Mouse (Mus musculus) right cerebral cortex, postnatal 25 days (tissue): ENCODE data around the gene Gm19402.
"Not testable (repeated sequence)": the region's sequence is repeated elsewhere in the genome, so short reads cannot be mapped to it uniquely, and the experiment has no call there.

Experiments
- DNase-seq: peaks from one replicate; pipeline ENCODE4 v3.0.0; 2022

The Gm19402 gene

DNA sequence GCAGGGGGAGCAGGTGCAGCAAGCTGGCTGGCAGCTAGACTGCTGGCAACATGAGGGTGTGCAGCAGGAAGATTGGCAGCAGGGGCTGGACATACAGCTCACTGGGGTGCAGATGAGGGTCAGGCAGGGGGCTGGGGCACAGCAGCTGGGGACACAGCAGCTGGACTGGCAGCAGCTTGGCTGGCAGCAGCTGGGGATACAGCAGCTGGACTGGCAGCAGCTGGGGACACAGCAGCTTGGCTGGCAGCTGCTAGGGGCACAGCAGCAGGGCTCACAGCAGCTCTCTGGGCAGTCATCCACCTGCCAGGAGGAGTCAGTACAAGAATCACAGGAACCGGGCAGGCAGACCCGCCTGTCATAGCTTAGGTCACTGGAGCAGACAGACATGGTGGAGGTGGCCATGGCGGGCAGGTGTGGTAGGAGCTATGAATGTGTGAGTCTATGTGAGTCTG is at the start of gene Gm19402:
Gm19402 (minus strand) TSS at position 402 of the 452 bp plus-strand sequence.
- DNase-seq, result not testable (repeated sequence)

DNA sequence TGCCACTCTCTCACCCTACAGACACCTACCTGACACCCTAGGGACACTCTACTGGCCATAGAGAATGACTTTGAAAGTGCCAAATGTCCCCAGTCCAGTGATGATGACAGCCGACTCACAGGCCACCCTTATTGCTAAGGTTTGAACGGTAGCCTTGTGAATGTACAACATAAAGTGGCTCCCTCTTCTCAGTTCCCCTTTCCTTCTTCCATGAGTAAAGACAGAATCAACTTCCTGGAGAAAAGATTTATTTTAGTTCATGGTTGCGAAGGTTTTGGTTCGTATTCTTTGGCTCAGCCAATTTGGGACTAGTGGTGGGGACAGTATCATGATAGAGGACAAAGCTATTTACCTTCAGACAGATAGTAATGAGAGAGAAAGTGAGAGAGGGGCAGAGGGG is 48.4 kb upstream of the Gm19402 start:
- DNase-seq, result no peak

DNA sequence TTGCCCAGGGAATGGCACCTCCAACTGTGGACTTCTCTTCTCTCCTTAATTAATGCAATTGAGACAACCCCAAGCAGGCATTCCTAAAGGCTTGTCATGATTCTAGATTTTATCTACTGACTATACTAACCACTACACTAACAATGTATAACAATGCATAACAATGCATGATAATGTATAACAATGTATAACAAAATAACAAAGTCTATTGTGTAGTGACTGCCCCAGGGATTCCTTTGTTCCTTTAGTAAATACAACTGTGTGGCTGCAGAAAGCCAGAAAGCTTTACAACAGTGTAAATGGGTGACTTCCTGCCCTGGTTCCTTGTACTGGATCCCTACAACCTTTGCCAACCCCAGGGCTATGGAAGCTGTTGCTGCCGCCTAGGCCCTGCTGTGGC is 45.4 kb upstream of the Gm19402 start:
- no peak for DNase-seq

DNA sequence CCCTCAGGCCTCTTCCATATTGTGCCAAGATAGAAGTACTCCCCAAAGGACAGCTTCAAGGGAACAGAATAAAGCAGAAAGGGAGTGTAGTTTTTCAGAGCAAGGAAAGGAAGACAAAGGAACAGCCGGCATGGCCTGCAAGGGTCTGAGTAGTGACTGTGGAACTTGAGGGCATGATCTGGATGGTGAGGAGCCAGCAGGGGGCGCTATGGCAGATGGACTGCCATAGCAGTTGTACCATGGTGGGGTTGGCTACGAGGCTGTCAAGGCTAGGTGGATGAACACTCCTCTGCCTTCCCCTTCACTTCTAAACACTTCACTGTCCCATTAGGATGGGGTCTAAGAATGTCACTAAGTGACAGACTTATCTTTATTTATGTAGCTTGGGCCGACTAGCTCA is 38.7 kb upstream of the Gm19402 start:
- DNase-seq, result no peak

DNA sequence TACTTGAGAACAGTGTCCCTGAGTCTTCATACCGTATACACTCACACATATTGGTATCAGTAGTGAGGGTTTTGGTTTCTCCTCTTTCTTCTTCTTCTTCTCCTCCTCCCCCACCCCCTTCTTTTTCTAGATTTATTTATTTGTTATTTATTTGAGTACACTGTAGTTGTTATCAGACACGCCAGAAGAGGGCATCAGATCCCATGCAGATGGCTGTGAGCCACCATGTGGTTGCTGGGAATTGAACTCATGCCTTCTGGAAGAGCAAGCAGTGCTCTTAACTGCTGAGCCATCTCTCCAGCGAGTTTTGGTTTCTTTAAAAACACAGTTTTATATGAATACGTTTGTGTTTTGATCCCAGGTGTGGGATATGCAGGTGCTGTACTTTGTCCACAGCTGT is 37.7 kb upstream of the Gm19402 start:
- DNase-seq, result no peak

DNA sequence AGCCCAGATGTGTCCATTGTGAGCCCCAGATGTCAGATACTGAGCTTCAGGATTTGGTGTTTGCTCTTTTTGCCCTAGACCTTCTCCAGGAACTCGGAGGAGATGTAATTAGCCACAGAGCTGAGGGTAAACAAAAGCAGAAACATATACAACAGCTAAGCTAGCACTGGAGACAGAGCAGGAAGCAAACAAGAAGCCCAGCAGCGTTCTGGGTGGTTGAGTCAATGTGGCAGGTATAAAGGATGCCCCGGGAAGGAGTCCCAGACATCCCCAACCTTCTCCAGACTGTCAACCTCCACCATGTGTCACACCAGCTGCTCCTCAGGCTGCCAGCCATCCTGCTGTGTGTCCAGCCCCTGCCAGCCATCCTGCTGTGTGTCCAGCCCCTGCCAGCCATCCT is 35.6 kb upstream of the Gm19402 start, which contains the start of gene Gm10100:
Gm10100 (plus strand) TSS at position 301 of the 400 bp plus-strand sequence.
- no peak for DNase-seq

DNA sequence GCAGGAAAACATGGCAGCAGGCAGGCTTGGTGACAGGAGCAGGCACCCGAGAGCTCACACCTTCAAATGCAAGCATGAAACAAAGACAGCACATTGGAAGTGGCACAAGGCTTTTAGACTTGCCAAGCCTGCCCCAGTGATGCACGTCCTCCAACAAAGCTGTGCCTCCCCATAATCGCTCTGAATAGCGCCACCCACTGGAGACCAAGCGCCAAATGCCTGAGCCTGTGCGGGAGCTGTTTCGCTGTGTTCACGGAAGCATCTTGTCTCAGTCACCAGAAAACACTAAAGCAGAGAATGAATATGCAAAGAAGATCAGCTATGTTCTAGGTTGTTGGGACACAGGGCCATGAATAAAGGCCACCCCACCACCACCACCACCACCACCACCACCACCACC is 34.3 kb upstream of the Gm19402 start:
- DNase-seq, result no peak

DNA sequence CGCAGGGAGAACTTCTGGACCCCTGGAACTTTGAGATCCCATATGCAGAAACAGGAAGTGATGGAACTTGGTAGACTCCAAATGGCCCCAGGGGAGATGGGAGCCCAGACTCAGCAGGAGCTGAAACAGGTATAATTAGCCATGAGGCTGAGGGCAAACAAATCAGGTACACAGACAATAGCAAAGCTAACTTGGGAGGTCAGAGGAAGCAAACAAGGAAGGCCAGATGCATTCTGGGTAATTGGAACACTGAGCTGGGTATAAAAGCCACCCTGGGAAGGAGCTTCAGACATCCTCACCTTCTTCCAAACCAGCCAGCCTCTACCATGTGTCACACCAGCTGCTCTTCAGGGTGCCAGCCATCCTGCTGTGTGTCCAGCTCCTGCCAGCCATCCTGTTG is 29.7 kb upstream of the Gm19402 start, which contains the start of gene Krtap12-1:
Krtap12-1 (plus strand) TSS at position 301 of the 400 bp plus-strand sequence.
- not testable (repeated sequence) for DNase-seq

DNA sequence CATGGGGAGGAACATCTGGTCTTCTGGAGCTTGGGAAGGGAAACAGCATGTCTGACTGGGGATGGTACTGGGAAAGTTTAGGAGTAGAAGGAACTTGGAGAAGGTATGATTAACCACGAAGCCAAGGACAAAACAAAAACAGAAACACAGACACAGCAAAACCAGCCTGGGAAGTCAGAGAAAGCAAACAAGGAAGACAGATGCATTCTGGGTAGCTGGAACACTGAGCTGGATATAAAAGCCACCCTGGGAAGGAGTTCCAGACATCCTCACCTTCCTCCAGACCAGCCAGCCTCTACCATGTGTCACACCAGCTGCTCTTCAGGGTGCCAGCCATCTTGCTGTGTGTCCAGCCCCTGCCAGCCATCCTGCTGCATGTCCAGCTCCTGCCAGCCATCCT is 24.9 kb upstream of the Gm19402 start, which contains the start of gene Gm10142:
Gm10142 (plus strand) TSS at position 301 of the 400 bp plus-strand sequence.
- no peak for DNase-seq

DNA sequence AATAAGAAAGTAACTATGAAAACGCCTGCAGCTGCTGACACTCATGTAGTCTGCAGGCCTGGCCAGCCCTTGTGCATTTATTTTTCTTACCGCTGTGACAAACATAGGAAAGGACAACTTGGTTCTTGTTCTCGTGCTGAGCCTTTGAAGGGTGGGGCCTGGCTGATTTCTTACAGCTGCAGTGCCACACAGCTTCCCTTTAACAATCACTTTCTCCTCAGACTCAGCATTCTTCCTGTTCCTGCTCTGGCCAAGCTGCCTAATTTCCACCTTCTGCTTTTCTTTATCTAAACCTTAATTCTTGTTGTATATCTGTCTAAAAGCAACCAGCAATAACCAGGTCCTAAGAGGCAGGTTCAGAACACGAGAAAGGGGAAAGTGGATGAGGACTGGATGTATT is 23.2 kb upstream of the Gm19402 start:
- DNase-seq, result no peak

DNA sequence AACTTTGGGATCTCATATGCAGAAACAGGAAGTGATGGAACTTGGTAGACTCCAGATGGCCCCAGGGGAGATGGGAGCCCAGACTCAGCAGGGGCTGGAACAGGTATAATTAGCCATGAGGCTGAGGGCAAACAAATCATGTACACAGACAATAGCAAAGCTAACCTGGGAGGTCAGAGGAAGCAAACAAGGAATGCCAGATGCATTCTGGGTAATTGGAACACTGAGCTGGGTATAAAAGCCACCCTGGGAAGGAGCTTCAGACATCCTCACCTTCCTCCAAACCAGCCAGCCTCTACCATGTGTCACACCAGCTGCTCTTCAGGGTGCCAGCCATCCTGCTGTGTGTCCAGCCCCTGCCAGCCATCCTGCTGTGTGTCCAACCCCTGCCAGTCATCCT is 20.6 kb upstream of the Gm19402 start, which contains the start of gene Gm10024:
Gm10024 (plus strand) TSS at position 301 of the 400 bp plus-strand sequence.
- DNase-seq, result not testable (repeated sequence)

DNA sequence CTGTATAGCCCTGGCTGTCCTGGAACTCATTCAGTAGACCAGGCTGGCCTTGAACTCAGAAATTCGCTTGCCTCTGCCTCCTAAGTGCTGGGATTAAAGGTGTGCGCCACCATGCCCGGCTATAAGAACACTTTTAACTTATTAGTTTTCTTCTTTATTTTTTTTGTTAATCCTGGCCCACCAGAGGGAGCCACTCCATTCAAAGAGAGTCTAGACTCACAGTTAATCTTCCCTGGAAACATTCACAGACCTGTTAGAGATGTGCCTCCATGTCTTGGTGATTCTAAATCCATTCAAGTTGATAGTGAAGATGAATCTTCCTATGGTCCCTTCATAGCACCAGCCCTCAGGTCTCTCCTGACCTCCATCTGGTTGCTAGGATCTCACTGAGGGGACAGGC is 19.3 kb upstream of the Gm19402 start:
- DNase-seq, result no peak

DNA sequence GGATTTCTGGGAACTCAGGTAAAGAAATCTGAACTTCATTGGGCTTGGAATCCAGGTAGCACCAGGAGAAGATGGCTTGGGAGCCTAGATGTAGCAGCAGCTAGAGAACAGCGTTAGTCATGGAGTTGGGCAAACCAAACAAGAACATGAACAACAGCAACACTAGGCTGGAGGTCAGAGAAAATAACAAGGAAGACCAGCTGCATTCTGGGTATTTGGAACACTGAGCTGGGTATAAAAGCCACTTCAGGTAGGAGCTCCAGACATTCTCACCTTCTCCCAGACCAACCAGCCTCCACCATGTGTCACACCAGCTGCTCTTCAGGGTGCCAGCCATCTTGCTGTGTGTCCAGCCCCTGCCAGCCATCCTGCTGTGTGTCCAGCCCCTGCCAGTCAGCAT is 15.8 kb upstream of the Gm19402 start, which contains the start of gene Gm10272:
Gm10272 (plus strand) TSS at position 301 of the 400 bp plus-strand sequence.
- no peak for DNase-seq

DNA sequence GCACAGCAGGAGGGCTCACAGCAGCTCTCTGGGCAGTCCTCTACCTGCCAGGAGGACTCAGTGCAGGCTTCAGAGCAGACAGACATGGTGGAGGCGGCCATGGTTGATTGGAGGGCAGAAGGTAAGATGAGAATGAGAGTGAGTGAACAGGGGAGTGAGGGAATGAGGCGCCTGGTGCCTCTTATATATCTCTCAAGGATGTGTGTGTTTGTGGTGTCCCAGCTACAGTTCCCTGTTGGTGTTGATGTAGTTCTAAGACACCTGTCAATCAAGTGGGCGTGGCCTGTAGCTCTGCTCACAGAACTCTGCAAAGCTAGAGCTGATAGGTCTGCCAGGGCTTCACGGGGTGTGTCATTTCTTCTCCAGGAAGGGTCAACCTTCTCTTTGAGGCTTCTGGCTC is 6.6 kb upstream of the Gm19402 start, which contains the start of gene Gm9508:
Gm9508 (minus strand) TSS at position 101 of the 400 bp plus-strand sequence.
- DNase-seq, result no peak

DNA sequence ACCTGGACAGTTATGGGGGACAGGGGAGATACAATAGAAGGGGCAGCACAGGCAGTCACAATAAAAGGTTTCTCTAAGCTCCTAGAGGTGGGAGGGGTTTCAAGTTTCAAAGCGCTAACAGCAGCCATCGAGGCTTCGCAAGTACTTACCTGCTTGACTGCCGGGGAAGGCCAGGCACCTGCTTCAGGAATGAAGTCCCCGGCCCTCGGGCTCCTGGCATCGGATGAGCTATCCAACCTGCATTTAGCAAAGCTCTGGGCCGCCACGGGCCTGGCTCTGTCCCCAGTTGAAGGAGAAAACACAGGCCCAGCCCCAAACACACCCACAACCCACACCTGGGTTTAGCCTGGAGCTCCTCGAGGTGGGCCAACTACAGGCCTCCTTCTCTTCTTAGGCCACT is 3.5 kb downstream of the Gm19402 start:
- no peak for DNase-seq

DNA sequence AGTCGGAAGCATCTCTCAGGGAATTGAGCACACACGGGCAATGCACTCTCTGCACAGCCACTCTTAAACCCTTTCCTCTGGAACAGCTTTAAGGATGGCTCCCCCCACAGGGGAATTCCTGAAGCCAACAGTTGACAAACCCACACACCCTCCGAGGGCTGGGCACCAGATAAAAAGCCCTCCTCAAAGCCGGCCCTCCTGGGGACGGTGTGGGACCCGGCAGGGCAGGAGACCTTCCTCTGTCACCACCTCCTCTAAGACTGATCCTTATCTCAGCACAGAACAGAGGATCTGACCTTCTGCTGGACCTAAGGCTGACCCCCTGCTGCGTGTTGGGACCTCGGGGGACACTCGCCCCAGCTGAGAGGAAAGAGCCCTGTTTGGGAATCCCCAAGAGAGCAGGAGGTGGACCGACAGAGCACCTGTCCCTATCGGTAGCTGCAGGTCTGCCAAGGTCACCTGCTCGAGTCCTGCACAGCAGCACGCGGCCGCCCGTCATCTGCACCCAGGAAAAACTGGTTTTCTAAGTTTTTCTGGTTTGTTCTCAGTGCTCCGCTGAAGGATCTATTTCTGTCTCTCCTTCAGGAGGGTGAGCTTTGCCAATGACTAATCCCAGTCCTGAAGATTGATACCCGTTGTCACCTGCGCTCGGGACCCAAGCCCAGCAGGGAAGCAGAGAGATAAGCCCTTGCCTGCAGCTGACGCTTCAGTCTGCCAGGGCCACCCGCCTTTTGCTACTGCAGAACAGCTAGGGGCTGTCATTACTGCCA is 4.5 kb downstream of the Gm19402 start, which contains the start of gene Tspear:
Tspear (plus strand) TSS at position 675 of the 770 bp plus-strand sequence.
- DNase-seq, result no peak

DNA sequence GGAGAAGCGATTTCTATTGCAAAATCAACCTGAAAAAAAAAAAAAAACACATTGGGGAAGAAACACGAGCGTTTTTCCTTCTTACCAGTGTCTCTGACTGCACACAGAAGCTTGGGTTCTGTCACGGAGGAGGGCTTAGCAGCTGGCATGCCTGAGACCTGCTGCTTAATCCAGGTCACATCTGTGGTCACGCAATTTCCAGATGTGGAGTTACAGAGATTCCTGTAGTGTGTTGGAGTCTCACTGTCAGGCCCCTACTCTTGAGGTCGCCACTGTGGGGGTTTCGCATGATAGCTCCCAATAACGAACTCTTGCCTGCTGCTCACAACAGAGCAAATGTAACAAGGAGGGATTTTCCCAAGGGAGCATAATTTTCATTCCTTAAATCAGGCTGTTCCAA is 6.4 kb downstream of the Gm19402 start:
- DNase-seq, result no peak

DNA sequence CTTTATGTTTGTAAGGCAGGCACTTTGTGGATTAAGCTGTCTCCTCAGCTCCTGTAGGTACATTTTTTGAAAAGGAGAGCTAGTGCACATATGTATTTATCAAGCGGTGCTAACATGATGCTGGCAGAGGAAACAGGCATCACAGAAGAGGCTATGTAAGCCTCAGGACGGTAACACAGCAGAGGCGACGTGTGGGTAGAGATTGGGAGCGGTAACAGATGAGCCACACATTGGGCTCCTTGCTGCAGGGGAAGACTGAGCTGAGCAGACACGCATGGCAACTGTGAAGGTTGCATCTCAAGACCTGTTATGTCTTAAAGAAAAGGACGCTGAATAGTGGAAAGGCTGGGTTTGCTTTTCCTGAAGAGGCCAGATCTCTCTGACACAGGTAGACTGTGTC is 7.6 kb downstream of the Gm19402 start:
- DNase-seq, result peak; percentile 30

DNA sequence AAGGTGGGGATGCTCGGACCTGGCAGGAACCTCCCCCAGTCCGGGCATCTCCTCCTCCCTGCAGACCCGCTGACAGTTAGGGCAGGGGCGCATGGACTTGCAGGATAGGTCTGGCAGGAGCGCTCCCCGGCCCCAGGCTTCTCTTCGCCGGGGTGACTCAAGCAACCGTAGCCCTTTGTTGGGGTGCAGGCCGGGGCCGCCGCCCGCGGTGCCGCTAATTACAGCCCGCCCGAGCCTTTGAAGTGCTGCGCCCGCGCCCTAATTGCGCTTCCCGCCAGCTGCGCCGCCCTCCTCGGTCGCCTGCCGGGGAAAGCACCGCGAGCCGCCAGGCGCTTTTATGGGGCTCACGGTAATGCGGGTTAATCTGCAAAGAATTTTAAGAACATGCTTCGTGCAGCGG is 13.0 kb downstream of the Gm19402 start:
- DNase-seq, result no peak

DNA sequence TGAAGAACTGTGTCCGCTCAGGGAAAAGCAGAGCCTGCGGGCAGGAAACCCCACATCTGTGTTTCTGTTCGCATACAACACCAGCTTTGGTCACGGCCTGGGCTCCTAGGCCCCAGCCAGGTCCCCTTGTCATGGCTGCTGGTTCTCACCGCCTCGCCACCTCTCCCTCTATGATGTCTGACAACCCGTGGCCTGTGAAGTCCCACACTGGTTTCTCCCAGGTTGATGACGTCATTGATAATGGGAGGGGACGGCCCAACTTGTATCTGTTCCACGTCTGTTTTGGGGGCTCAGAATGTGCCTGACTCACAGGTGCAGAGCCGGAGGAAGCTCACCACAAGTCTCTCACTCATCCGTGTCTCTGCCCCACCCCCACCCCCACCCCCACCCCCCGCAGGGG is 16.8 kb downstream of the Gm19402 start:
- no peak for DNase-seq

DNA sequence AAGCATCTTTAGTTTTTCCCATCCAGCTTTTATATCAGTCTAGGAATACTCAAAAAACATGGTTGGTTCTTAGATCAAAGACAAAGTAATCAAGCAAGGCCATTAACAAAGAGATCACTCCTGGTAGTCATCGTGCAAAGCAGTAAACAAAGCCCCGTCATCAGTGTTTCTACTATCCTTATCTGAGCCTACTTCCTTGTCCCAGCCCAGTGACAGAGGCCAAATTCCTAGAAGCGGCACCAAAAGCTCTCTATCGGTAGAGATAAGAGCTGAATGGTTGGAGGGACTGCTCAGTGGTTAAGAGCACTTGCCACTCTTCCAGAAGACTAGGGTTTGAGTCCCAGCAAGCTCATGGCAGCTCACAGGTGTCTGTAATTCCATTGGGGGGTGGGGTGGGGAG is 19.0 kb downstream of the Gm19402 start:
- no peak for DNase-seq

DNA sequence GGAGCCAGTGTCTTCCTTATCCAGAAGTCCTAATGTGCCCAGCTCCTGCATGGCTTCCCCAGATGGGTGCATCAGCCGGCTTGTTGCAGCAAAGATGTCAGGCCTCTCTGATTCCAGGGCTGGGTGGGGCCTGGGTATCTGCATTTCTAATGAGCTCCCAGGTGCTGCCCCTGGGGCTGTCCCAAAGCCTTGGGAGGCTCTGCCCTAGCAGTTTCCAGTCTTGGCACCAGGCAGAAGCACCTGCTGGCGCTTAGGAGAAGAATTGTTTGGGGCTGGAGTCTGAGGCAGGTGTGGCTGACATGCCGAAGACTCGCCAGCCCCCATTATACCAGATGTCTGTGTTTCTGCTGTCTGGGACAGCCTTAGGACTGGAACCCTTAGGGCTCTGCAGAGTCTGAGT is 19.8 kb downstream of the Gm19402 start:
- no peak for DNase-seq

DNA sequence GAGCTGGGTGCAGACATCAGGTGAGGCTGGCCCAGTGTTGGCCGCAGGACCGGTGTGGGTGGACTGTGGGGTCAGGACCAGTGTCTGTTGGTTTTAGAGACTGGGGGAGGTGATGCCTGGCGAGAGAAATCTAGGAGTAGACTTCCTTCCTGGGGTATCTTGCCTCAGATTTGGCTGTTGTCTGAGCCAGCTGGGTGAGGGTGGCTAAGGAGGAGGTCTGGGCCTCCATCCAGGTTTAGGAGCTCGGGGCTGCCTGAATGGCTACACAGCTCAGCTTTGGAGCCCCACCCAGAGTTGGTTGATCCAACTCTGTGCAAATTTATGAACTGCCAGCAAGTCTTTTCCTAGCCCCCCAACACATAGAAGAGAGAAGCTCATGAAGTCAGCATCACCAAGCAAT is 23.2 kb downstream of the Gm19402 start:
- peak; percentile 45 for DNase-seq

DNA sequence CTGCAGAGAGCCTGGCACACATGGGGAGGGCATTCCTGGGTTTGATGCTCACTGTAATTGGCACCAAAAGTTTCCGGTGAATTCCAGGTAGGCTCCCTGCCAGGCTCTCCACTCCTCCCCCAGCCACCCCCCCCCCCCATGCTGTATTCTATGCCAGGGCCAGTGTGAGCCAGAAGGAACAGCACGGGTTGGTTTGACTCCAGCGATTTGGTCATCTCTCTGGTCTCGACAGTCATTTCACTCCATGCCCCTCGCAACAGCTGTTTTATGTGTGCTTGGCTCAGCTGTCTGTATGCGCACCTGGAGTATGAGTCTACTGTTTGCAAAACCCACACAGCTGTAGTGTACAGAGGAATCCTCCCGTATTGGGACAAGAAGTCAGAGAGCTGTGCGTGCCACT is 24.2 kb downstream of the Gm19402 start:
- DNase-seq, result no peak
